Mouse (Mus musculus) lung, adult 2 months (tissue): ENCODE results near the gene Furin.

ENCODE experiments used
- CTCF ChIP-seq: fragments of 200-500 bp; IDR thresholded peaks from 2 replicates; pipeline ENCODE4 v1.5.1; 2011; ENCODE audit warnings: mild to moderate bottlenecking, low read length, control low read depth; ENCODE audit not compliant: insufficient read depth
- POLR2A ChIP-seq: fragments of 200-500 bp; IDR thresholded peaks from 2 replicates; pipeline ENCODE4 v1.6.1; 2011; ENCODE audit warnings: low read depth, mild to moderate bottlenecking, control low read depth, low read length, borderline replicate concordance; ENCODE audit errors: extremely low read depth

DNA sequence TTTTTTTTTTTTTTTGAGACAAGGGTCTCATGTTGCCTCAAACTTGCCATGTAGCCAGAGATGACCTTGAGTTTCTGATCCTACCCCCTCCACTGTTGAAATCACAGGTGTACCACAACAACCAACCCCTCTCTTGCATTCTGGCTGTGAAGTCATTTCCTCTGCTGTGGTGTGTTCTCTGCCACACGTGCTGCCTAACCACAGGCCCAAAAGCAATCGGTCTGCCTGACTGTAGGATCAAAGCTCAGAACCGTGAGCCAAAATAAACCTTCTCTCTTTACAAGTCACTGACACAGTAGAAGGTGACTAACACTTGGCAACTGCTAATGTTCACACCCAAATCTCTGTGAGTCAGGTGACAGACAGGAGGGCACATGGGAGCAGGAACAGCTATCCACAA is 44.8 kb downstream of the Furin start:
- no peak for TF ChIP-seq CTCF
- no peak for TF ChIP-seq POLR2A
